Mouse (Mus musculus) heart, adult 18-20 months (tissue): ENCODE measurements around the gene Myo19. TPM values are rescaled to one million over a fixed set of nuclear protein-coding genes. Genes with fewer than 3 reads are reported as not detected.
"Not testable (repeated sequence)": the region's sequence is repeated elsewhere in the genome, so short reads cannot be mapped to it uniquely, and the experiment has no call there.

Experiments
- DNase-seq, 2 experiments: peaks; one replicate each; pipeline ENCODE4 v3.0.0; 2021 to 2022; ENCODE audit warnings: mixed read lengths in 1 of 2
- long read RNA-seq, 2 experiments: library from polyadenylated mRNA; stranded (forward); transcript quantifications; one replicate each; pipeline ENCODE4 v2.0.0; 2021
- total RNA-seq, 2 experiments: library from RNA; stranded (reverse); gene quantifications; 2 replicates each; pipeline ENCODE4 v1.2.3; 2021

Myo19 gene
- 1 to 10 TPM; 3.2 to 5.2 TPM for total RNA-seq
- long read RNA-seq, experiment 1, partial matches to known transcripts, result 0 of 3 reads
- long read RNA-seq, experiment 1, other reads (novel, unspliced or antisense), result 3 of 3 reads
- long read RNA-seq, experiment 2, full-length matches to known transcripts, result 1 of 1 reads
- long read RNA-seq, experiment 2, partial matches to known transcripts, result 0 of 1 reads
- long read RNA-seq, experiment 2, other reads (novel, unspliced or antisense), result 0 of 1 reads

- DNase-seq, result peak; percentile 83 to 89
Observed at GRCm38 (mm10) chr11:84879772-84880464, at the start of gene Myo19, which contains the start of gene Pigw. Gene Myo19 (plus strand): TSS chr11:84880148. Gene Pigw (minus strand): TSS chr11:84880285.

DNA sequence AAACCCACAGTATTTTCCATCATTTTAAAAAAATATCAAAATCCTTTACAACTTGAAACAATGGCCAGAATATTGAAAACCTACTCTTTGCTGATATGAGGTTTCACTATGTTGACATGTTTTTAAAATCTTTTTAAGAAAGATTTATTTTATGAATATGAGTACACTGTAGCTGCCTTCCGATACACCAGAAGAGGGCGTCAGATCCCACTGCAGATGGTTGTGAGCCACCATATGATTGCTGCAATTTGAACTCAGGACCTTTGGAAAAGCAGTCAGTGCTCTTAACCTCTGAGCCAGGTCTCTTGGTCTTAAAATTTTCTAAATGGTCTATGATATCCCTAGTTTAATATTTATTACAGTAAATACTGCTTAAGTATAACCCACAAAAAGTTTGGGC lies 40.6 kb upstream of the Myo19 start:
- DNase-seq, result no peak

GRCm38 (mm10) chr11:84846741-84847474 lies 33.0 kb upstream of the Myo19 start:
- no peak for DNase-seq

GRCm38 (mm10) chr11:84847475-84848090 lies 32.4 kb upstream of the Myo19 start:
- DNase-seq, result no peak

GRCm38 (mm10) chr11:84855285-84855684 lies 24.7 kb upstream of the Myo19 start:
- no peak for DNase-seq

- no peak for DNase-seq
Observed at GRCm38 (mm10) chr11:84865268-84865667, 14.7 kb upstream of the Myo19 start.

DNA sequence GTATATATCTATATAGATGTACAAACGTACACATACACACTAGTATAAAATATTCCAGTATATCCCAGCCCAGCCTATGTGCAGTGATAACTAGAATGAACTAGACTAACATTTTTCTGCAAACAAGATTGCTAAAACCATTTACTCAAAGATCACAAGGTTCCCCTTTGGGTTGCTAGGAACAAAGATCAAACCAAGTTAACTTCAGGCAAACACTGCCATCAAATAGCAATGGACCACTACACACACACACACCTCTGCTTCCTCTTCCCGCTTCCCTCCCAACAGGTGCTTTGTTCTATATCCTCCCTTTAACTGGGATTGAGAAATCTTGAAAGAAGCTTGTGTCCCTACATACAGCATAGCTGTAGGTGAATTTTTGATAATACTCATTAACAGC lies 12.4 kb upstream of the Myo19 start:
- no peak for DNase-seq

DNA sequence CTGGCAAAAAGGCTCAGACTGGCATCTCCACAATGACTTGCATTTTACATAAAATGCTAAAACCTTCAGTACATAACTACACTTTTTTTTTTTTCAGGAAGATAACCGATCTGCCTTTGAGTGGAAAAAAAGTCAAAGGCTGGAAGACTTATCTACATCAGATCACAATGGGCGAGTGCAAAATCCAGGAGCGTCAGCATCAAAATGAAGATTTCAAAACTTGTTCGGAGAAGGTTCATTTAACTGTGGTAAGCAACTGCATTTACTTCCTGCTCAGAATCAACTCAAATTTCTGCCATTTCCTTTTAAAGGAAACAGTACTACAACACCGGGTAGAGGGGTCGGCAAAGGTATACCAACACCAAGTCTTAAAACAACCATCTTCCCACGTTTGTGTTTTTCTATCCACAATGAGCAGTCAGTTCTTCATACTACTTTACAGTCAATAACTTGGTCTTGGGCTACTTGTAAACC lies 11.1 kb upstream of the Myo19 start:
- no peak for DNase-seq

GRCm38 (mm10) chr11:84869537-84870232 lies 10.3 kb upstream of the Myo19 start:
- peak; percentile 91 to 94 for DNase-seq

DNA sequence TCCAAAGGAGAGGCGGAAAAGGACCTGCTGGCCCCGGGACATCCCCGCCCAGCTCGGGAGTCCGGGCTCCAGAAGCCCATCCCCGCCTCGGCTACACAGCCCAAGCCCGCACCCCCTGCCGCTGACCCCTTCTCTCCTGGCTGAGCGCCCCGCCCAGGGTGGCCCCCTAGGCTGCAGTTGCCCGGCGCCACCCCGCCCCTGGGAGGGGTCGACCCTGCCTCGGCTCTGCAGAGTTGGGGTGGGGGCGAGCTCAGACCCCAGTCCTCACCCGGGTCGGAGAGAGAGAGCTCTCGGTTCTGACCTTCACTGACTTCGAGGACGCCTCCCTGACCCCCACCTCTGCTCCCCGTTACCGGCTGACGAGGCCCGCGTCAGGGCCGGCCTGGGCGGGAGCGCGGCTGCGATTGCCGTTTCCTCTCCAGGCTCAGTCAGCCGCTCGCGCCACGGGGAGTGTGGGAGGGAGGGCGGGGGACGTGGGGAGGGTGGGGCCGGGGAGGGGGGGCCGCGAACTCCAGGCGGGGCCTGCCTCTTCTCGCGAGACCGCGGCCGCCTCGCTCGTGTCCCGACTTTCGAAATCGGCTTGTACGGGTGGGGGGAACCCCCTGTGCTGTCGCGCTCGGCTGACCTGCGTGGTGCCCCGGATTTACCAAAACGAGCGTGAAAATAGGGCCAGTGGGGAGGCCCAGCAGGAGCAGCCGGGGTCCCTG lies 9.5 kb upstream of the Myo19 start, which contains the start of gene Ggnbp2:
Gene Ggnbp2, minus strand, starts transcription at position 481 of the 707 bp plus-strand sequence.
- DNase-seq, result peak; percentile 94 to 95

- DNase-seq, result no peak
Observed at GRCm38 (mm10) chr11:84871046-84871445, 8.9 kb upstream of the Myo19 start.

DNA sequence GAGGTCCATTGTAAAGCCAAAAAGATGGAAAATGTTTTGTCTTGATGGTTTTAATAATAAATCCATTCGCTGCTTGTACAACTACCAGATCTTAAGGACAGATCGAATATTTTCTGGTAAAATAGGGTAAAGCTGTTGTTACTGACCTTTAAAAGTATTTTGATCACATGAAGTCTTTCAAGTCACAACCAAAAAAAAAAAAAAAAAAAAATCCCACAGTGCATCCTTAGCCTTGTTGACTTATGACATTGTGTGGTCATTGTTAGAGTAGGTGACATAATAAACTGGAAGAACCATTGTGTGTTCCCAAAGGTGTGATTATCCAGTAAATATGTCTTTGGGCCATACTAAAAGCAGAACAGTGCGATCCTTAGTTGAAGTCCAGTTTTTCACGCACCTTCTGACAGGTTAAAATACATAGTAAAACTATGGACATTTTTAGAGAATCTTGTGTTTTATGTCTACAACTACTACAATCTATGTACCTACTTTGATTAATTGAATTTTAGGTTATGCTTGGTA lies 8.3 kb upstream of the Myo19 start:
- no peak for DNase-seq

GRCm38 (mm10) chr11:84873042-84873833 lies 6.7 kb upstream of the Myo19 start:
- DNase-seq, result no peak

GRCm38 (mm10) chr11:84876020-84876419 lies 3.9 kb upstream of the Myo19 start:
- DNase-seq, result not testable (repeated sequence)

DNA sequence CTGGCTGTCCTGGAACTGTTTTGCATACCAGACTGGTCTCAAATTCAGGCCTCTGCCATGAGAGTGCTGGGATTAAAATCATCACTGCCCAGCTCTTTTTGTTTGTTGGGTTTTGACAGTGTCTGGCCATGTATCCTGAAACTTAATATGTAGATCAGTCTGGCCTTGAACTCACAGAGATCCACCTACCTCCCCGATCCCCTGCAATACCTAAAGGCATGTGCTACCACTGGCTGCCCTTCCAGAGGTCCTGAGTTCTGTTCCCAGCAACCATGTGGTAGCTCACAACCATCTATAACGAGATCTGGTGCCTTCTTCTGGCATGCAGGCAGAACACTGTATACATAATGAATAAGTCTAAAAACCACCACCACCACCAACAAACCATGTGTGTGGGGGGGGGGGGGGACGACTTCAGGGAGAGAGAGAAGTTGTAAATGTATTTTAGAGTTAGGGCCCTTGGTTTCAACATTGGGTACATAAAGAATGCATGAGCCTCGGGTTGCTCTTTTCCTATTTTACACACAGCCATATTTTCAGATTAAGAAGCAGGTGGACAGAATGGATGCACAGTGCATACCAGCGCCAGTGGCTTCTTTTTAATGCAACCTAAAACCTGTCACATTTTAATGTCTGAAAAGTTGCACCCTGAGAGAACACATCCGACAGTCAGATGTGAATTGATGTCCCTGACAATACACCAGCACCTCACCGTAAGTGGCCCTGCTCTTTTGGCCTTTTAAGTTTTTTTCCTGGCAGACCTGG lies 759 bp upstream of the Myo19 start:
- DNase-seq, result no peak

GRCm38 (mm10) chr11:84880465-84880961 lies 565 bp downstream of the Myo19 start:
- DNase-seq, result peak; percentile 54 to 72

- DNase-seq, result no peak
Observed at GRCm38 (mm10) chr11:84880971-84881370, 1.0 kb downstream of the Myo19 start.

DNA sequence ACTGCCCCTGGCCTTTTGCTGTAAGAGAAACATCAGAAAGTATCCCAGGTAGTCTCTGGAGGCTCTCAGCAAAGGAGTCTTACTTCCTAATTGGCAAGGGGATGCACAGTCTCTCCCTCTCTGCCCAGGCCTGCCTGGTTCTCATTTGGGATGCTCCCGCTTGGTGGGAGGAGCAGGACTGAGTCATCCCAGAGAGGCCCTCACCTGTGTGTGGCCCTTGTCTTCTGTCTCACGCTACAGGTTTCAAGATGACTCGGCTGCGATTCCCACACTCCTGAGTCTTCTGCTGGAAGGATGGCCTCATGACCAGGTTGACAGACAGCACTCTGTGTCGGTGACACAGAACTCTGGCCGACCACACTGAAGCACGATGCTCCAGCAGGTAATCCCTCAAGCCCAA lies 2.4 kb downstream of the Myo19 start:
- no peak for DNase-seq

GRCm38 (mm10) chr11:84885238-84885637 lies 5.3 kb downstream of the Myo19 start:
- no peak for DNase-seq
